Mouse (Mus musculus) liver, embryonic 14.5 days (tissue): ENCODE results near the gene Ica1l. TPM values are rescaled to one million over a fixed set of nuclear protein-coding genes. Genes with fewer than 3 reads are reported as not detected.

Experiments
- ATAC-seq: fragments of 200-750 bp; cut with Nextera tagmentation; 2 replicates; pipeline ENCODE4 v1.8.0; 2017; ENCODE audit warnings: moderate number of reproducible peaks, mild to moderate bottlenecking, moderate library complexity; ENCODE audit not compliant: insufficient read depth
- DNase-seq, 3 experiments: peaks; one replicate each; pipeline ENCODE4 v3.0.0-alpha.2; 2012 to 2013; ENCODE audit warnings: low read depth in 3 of 3, low spot score in 3 of 3
- H3K27ac ChIP-seq: fragments of 300-500 bp; sonication (generic); 2 replicates; pipeline ENCODE4 v1.5.1; 2014; ENCODE audit warnings: moderate library complexity, mild to moderate bottlenecking, control low read depth, inconsistent platforms
- H3K27me3 ChIP-seq: fragments of 300-500 bp; sonication (generic); 2 replicates; pipeline ENCODE4 v1.6.1; 2014; ENCODE audit warnings: mild to moderate bottlenecking, low read length, moderate library complexity; ENCODE audit not compliant: control insufficient read depth, insufficient read depth
- H3K36me3 ChIP-seq: fragments of 300-500 bp; sonication (generic); replicated peaks from 2 replicates; pipeline ENCODE4 v1.6.1; 2014; ENCODE audit warnings: low read depth; ENCODE audit not compliant: control insufficient read depth, insufficient read depth
- H3K4me1 ChIP-seq, 2 experiments: fragments of 200-500 bp in 1 of 2; fragments of 300-500 bp in 1 of 2; sonication (generic) in 1 of 2; replicated peaks; 2 replicates each; pipeline ENCODE4 v1.6.1; 2012 to 2014; ENCODE audit warnings: antibody characterized with exemption in 1 of 2, inconsistent platforms in 1 of 2, low read length in 1 of 2; ENCODE audit not compliant: control insufficient read depth in 2 of 2, insufficient read depth in 2 of 2
- H3K4me2 ChIP-seq: fragments of 300-500 bp; sonication (generic); 2 replicates; pipeline ENCODE4 v1.6.1; 2014; ENCODE audit warnings: low read depth, mild to moderate bottlenecking, control low read depth, moderate library complexity
- H3K4me3 ChIP-seq, 2 experiments: fragments of 200-500 bp in 1 of 2; fragments of 300-500 bp in 1 of 2; sonication (generic) in 1 of 2; 2 replicates each; pipeline ENCODE4 v1.5.1; 2012 to 2014; ENCODE audit warnings: low read depth in 2 of 2, low read length in 2 of 2, mild to moderate bottlenecking in 2 of 2, control low read depth in 1 of 2, inconsistent platforms in 1 of 2, moderate library complexity in 1 of 2; ENCODE audit not compliant: insufficient read depth in 1 of 2
- H3K9ac ChIP-seq: fragments of 300-500 bp; sonication (generic); replicated peaks from 2 replicates; pipeline ENCODE4 v1.6.1; 2014; ENCODE audit warnings: mild to moderate bottlenecking, control low read depth, moderate library complexity
- H3K9me3 ChIP-seq: fragments of 300-500 bp; sonication (generic); 2 replicates; pipeline ENCODE4 v1.6.1; 2016; ENCODE audit warnings: low read length, mixed read lengths; ENCODE audit not compliant: control insufficient read depth
- CTCF ChIP-seq: IDR thresholded peaks from 2 replicates; pipeline ENCODE4 v1.5.1; 2016; ENCODE audit warnings: antibody characterized with exemption, low read depth, control low read depth
- EP300 ChIP-seq: IDR thresholded peaks from 2 replicates; pipeline ENCODE4 v1.6.1; 2016; ENCODE audit warnings: antibody characterized with exemption, low read depth
- WGBS: fragments of 180-500 bp; shearing (Covaris S2); extraction: QIAGEN DNeasy Blood & Tissue Kit; methylation state at CpG from one replicate; pipeline ENCODE4 v1.1.7; 2014; ENCODE audit not compliant: insufficient replicate concordance; 5-methylcytosine and 5-hydroxymethylcytosine counted together
- polyA plus RNA-seq, 2 experiments: library from polyadenylated mRNA; depleted of rRNA in 1 of 2; stranded (reverse) in 1 of 2; unstranded in 1 of 2; fragments of >200 nt; fragmentation: Nextera tagmentation in 1 of 2; extraction: Ambion mirVana in 1 of 2; gene quantifications; 2 replicates each; pipeline versions ENCODE4 v1.2.1 to v1.2.3; 2012 to 2014

Ica1l gene
- polyA plus RNA-seq, 2 experiments = 0.10 to 0.22 TPM

DNA sequence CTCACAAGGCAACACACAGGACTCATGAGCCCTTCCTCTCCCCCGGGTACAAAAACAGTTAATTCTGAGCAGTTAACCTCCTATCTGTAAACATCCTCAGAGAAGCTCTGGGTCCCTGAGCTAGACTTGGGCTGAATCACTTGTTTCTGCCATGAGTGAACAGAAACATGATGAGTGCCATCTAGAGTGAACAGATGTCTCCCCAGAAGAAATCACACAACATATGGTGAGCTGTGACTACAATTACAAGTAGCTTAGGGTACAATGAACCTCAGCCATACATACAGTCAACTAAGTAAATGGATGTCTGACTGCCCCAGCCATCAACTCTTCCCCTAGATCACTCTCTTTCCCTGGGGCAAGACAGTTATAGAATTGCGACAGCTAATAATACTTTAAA is 7.9 kb downstream of the Ica1l start:
- H3K4me1 ChIP-seq = no peaks in the 10 kb centered on the region
- no peak for DNase-seq
- no peak overlapping the region for H3K4me3 ChIP-seq
- no peak for ATAC-seq
- H3K27me3 ChIP-seq = no peaks in the 10 kb centered on the region
- no peaks in the 10 kb centered on the region for H3K36me3 ChIP-seq
- H3K27ac ChIP-seq = no peak overlapping the region
- H3K9me3 ChIP-seq = no peaks in the 10 kb centered on the region
- no peak overlapping the region for H3K9ac ChIP-seq
- TF ChIP-seq CTCF (no peak), EP300 (no peak)
- WGBS = 78% methylated on average over 2 of the region's 2 CpGs
- no peak overlapping the region for H3K4me2 ChIP-seq

DNA sequence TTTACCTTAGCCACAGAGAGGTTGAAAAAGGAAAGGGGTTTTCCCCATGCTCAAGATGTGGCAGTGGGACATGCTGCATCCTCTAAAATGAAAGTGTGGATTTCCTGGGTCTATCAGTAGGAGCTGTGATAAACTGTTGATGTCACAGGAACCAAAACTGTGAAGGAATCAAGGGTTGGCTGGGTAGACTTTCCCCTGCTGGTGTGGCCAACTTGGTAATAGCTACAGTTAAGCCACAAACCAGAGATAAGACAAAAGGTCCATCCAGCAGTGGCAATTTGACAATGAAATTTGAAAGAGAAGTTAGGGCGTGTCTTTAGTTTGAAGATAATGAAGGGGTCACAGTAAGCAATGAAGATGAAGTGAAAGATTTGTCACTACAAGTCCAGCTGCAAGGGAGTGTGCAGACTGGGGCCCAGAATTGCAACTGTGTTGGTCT is 25.9 kb downstream of the Ica1l start:
- no peak; the same call in 1 of the 2 replicates for TF ChIP-seq EP300
- TF ChIP-seq CTCF = no peak
- Histone ChIP-seq H3K4me3 (no peak overlapping the region), H3K27me3 (no peaks in the 10 kb centered on the region), H3K4me2 (peak overlapping the region; percentile 1; the same call in 1 of the 2 replicates), H3K27ac (no peak overlapping the region), H3K4me1 (peaks cover 3 to 19% of the 10 kb centered on the region in 2 experiments; a peak in 3 of 4 replicates), H3K9me3 (no peaks in the 10 kb centered on the region), H3K9ac (no peak overlapping the region), H3K36me3 (no peaks in the 10 kb centered on the region)
- no peak for DNase-seq
- 9% methylated on average over 1 of the region's 1 CpGs for whole genome bisulfite sequencing
- peak; percentile 61; the same call in 1 of the 2 replicates for ATAC-seq

- Histone ChIP-seq H3K27ac (no peak overlapping the region), H3K4me1 (peaks cover 3 to 19% of the 10 kb centered on the region in 2 experiments; a peak in 3 of 4 replicates), H3K9me3 (no peaks in the 10 kb centered on the region), H3K36me3 (no peaks in the 10 kb centered on the region), H3K4me2 (peak overlapping the region; percentile 1; the same call in 1 of the 2 replicates), H3K4me3 (no peak overlapping the region), H3K9ac (no peak overlapping the region), H3K27me3 (no peaks in the 10 kb centered on the region)
- ATAC-seq = no peak
- DNase-seq = no peak
- 22% methylated on average over 5 of the region's 5 CpGs for WGBS
- TF ChIP-seq EP300 = no peak
- no peak for TF ChIP-seq CTCF
Measured at GRCm38 (mm10) chr1:60016136-60016611, 26.8 kb downstream of the Ica1l start.

GRCm38 (mm10) chr1:60015511-60015910 is 27.5 kb downstream of the Ica1l start:
- no peak overlapping the region for H3K27ac ChIP-seq
- no peak overlapping the region for H3K4me2 ChIP-seq
- no peaks in the 10 kb centered on the region for H3K36me3 ChIP-seq
- DNase-seq (no peak), ATAC-seq (no peak)
- H3K9me3 ChIP-seq = no peaks in the 10 kb centered on the region
- H3K27me3 ChIP-seq = no peaks in the 10 kb centered on the region
- H3K4me3 ChIP-seq = no peak overlapping the region
- H3K4me1 ChIP-seq = peaks cover 3 to 19% of the 10 kb centered on the region in 2 experiments; a peak in 3 of 4 replicates
- 72% methylated on average over 6 of the region's 6 CpGs for WGBS
- TF ChIP-seq EP300 (no peak), CTCF (no peak)
- H3K9ac ChIP-seq = no peak overlapping the region

GRCm38 (mm10) chr1:60013779-60014178 is 29.2 kb downstream of the Ica1l start:
- no peak for TF ChIP-seq CTCF
- TF ChIP-seq EP300 = no peak
- peaks cover 3 to 19% of the 10 kb centered on the region in 2 experiments; a peak in 3 of 4 replicates for H3K4me1 ChIP-seq
- WGBS = 82% methylated on average over 10 of the region's 10 CpGs
- H3K4me3 ChIP-seq = no peak overlapping the region
- H3K27me3 ChIP-seq = no peaks in the 10 kb centered on the region
- DNase-seq (no peak), ATAC-seq (no peak)
- H3K9ac ChIP-seq = no peak overlapping the region
- no peak overlapping the region for H3K4me2 ChIP-seq
- no peaks in the 10 kb centered on the region for H3K36me3 ChIP-seq
- no peak overlapping the region for H3K27ac ChIP-seq
- no peaks in the 10 kb centered on the region for H3K9me3 ChIP-seq
